Mouse (Mus musculus): ENCODE measurements around the gene Arhgap44.

The Arhgap44 gene

GRCm38 (mm10) chr11:65088451-65089222 lies 74.1 kb downstream of the Arhgap44 start:
- no peak for DNase-seq (ENCODE audit: low spot score)

DNA sequence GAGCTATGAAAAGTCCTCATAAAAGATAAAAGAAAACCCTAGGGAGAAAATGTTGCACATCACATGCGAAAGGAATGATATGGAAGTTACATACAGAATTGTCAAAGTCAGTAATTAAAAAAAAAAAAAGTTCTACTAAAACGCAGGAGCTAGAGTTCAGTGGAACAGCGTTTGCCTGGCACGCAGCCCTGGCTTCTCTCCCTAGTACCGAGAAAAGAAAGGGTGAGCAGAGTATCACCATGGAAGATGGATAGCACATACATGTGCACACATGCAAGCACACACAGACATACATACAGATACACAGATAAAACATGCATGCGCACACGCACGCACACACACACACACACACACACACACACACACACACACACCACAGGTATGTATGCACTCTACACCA lies 82.0 kb downstream of the Arhgap44 start:
- no peak for DNase-seq (ENCODE audit: low spot score)

DNA sequence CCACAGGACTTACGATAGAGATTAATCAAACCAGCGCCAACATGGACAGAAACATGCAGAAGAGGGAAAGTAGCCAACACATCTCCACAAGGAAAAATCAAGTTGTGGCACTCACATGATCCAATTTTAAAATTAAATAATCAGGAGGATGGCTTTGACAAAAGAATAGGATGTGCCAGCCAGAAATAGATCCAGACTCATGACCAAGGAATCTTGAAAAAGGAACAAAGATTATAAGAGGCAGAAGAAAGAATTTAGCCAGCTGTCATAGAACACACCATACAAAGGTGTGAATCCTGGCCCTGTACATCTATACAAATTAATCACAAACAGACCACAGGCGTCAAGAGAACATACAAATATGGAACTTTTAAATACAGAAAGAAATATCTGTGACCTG lies 82.5 kb downstream of the Arhgap44 start:
- no peak for DNase-seq (ENCODE audit: low spot score)

DNA sequence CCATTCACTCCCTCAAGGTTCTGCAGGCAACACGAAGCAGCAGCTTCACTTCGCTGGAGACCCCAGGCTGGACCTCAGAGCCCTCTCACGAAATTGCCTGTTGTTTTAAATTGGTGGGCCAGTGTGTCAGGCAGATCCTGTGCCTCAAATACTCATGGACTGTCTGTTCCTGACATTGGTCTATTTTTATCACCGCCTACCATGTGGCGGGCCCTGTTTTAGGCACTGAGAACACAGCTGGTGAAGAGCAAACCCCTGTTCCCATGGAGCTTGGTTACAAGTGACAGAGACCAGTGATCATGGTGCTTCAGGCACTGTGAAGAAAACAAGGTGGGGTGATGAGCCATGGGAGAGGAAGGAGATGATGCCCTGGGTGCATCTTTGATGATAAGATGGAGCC lies 93.2 kb downstream of the Arhgap44 start:
- DNase-seq (ENCODE audit: low spot score), result no peak

DNA sequence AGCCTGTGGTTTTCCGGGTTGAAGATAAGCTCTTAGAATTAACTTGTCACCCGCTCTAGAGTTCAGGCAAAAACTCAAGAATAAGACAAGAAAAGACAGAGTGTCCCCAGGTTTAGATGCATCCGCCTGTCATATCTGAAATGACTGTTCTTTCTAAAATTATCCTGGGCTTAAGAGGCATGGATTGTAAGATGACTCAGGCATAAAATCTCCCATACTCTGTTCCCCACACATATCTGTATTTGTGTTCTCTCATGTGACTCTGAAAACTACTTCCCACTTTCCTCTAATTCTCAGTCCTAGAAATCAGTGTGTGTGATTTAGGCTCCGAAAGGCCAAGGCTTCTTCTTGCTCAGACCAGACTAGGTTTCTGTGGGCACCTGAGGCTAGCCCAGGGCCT lies 93.7 kb downstream of the Arhgap44 start:
- no peak for DNase-seq (ENCODE audit: low spot score)

DNA sequence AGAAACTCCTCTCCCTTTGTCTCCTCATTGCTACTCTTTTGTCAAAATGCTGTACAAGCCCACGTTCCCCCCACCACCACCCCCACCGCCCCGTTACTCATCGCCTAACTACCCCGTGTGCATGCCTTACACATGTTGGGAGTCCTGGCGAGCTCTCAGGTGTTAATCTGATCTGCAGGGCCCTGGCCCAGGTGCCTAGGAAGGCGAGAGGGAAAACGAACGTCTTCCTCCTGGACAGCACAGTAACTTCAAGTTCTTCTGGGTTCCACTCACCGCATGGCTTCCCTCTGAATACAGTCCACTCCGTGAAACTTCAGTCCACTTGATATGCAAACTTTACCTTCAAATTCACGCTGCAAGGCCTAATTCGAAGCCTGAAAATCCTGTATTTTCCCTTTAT lies 97.6 kb downstream of the Arhgap44 start:
- DNase-seq (ENCODE audit: low spot score), result no peak

DNA sequence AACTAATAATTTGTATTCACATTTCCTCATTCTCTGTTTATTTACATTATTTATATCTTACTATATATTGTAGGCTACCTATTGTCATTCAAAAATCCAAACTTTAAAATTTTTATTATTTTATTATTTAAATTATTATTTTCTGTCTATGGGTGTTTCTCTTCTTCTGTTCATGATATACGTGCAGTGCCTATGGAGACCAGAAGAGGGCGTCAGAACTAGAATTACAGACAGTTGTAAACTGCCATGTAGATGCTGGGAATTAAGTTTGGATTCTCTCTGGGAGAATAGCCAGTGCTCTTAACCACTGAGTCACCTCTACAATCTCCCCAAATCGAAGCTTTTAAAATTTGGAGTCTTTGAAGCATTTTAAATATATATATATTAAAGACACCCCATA lies 101.3 kb downstream of the Arhgap44 start:
- no peak for DNase-seq (ENCODE audit: low spot score)

GRCm38 (mm10) chr11:65059531-65059930 lies 103.2 kb downstream of the Arhgap44 start:
- DNase-seq (ENCODE audit: low spot score), result no peak

GRCm38 (mm10) chr11:65058224-65058908 lies 104.4 kb downstream of the Arhgap44 start:
- DNase-seq (ENCODE audit: low spot score), result no peak

DNA sequence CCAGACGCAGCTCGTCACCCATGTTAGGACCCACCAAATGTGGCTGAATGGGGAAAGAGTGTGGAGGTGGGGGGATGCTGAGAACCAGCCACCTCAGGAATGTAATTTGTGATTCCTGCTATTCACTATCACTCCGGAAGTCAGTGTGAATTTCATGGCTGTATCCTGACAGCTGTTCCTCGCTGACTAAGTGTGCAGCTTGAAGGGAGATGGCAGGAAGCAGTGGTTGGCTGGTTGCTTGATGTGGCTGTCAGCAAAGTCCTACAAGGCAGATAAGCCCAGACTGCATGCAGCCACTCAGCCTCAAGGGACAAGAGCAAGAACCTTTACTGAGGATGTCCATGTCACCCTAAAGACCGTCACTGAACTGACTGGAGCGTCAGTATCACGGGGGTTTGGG lies 107.2 kb downstream of the Arhgap44 start:
- no peak for DNase-seq (ENCODE audit: low spot score)

GRCm38 (mm10) chr11:65054216-65054615 lies 108.5 kb downstream of the Arhgap44 start:
- no peak for DNase-seq (ENCODE audit: low spot score)

GRCm38 (mm10) chr11:65050819-65051218 lies 111.9 kb downstream of the Arhgap44 start:
- DNase-seq (ENCODE audit: low spot score), result no peak

DNA sequence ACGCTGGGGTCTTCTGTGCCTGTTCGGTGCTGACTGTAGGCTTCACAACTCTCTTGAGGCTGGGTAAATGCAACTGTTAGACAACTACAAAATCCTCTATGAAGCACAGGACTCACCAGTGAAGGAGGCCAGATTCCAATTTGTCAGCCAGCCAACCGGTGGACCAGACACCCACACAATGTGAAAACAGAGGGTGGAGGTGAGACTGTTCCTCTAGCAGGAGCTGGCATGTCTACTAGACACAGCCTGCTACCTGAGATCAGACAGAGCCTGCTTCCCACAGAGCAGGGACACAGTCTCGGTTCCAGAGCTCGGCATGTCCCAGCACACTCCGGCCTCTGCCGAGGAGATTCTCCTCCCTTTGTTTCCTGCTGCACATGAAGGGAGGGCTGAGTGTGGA lies 113.7 kb downstream of the Arhgap44 start:
- DNase-seq (ENCODE audit: low spot score), result no peak

GRCm38 (mm10) chr11:65040556-65040955 lies 122.2 kb downstream of the Arhgap44 start:
- no peak for DNase-seq (ENCODE audit: low spot score)

- no peak for DNase-seq (ENCODE audit: low spot score)
Measured at GRCm38 (mm10) chr11:65039517-65040095, 123.2 kb downstream of the Arhgap44 start.

DNA sequence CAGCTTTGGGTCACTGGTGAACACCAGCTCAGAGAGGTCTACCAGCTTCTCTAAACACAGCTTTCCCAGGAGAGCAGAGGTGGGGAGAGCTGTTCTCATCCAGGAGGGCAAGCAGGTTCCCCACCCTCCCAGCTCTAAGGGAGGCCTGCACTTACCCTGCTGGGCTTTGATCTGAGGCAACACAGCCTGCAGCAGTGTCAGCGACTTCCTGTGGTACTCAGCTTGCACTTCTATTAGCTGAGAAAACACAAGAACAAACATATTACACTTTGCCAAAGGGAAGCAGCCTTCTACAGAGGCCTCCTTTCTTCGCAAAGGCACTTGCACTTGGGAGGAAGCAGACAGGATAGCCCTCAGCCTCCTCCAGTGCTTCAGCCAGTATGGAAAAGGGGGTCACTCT lies 123.8 kb downstream of the Arhgap44 start:
- no peak for DNase-seq (ENCODE audit: low spot score)

GRCm38 (mm10) chr11:65032221-65032620 lies 130.5 kb downstream of the Arhgap44 start:
- DNase-seq (ENCODE audit: low spot score), result no peak

GRCm38 (mm10) chr11:65030201-65030600 lies 132.6 kb downstream of the Arhgap44 start:
- no peak for DNase-seq (ENCODE audit: low spot score)

- no peak for DNase-seq (ENCODE audit: low spot score)
Measured at GRCm38 (mm10) chr11:65028049-65028448, 134.7 kb downstream of the Arhgap44 start.

GRCm38 (mm10) chr11:65022771-65023170 lies 140.0 kb downstream of the Arhgap44 start:
- no peak for DNase-seq (ENCODE audit: low spot score)

DNA sequence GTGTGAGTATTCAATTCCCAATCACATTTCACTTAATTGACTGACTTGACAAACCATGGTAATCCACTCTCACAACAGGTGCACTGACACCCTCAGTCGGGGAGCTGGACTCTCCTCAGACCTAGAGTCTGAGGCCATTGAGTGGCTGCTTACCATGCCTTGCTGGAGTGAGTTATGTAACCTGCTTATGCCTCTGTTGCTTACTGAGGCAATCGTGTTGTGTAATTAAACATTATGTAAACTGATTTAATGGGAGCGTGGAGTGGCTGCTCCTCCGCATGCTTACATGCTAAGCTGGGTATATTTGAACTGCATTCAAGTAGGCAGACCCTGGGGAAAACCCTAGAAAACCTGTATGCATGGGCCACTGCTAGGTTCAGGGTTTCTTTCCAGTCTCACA lies 142.0 kb downstream of the Arhgap44 start:
- no peak for DNase-seq (ENCODE audit: low spot score)

GRCm38 (mm10) chr11:65016754-65017153 lies 146.0 kb downstream of the Arhgap44 start:
- DNase-seq (ENCODE audit: low spot score), result no peak

- DNase-seq (ENCODE audit: low spot score), result no peak
Measured at GRCm38 (mm10) chr11:65013906-65014305, 148.9 kb downstream of the Arhgap44 start.
